Mouse (Mus musculus): ENCODE measurements around the gene Srp54c. TPM values are rescaled to one million over a fixed set of nuclear protein-coding genes. Genes with fewer than 3 reads are reported as not detected.

The Srp54c gene
- polyA plus RNA-seq, 1 experiment = 15.9 TPM

DNA sequence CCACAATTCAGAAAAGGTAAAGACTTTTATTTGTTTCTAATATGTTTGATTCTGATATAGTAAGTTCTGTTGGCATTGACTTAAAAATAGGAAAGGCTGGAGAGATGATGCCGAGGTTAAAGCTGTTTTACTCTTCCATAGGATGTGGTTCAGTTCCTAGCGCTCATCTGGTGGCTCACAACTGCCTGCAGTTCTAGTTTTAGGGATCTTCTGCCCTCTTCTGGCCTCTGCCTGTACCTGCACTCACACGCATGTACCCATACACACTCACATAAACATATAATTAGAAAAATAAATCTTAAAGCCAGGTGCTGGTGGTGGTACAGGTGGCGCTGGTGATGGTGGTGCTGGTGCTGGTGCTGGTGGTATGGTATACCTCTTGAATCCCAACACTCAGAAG, 76.4 kb downstream of the Srp54c start:
- 92% methylated on average over 4 of the region's 4 CpGs for WGBS
- no peak for TF ChIP-seq CTCF (IDR thresholded peaks at IDR 0.05; ENCODE audit: control insufficient read depth, insufficient read depth, low read length)
- TF ChIP-seq POLR2A (IDR thresholded peaks at IDR 0.05; ENCODE audit: borderline replicate concordance, control insufficient read depth, low read depth, low read length) = no peak
- Histone ChIP-seq H3K4me1 (ENCODE audit: control insufficient read depth, insufficient read depth, low read length) (no peaks in the 10 kb centered on the region; the same call in 1 of the 2 replicates), H3K27ac (ENCODE audit: control insufficient read depth, insufficient read depth, low read depth, low read length, poor library complexity) (no peak overlapping the region), H3K4me3 (replicated peaks; ENCODE audit: control insufficient read depth, low read depth, low read length) (no peak overlapping the region)

- Histone ChIP-seq H3K4me3 (replicated peaks; ENCODE audit: control insufficient read depth, low read depth, low read length) (no peak overlapping the region), H3K4me1 (ENCODE audit: control insufficient read depth, insufficient read depth, low read length) (no peaks in the 10 kb centered on the region; the same call in 1 of the 2 replicates), H3K27ac (ENCODE audit: control insufficient read depth, insufficient read depth, low read depth, low read length, poor library complexity) (no peak overlapping the region)
- 87% methylated on average over 6 of the region's 6 CpGs for WGBS
- TF ChIP-seq POLR2A (IDR thresholded peaks at IDR 0.05; ENCODE audit: borderline replicate concordance, control insufficient read depth, low read depth, low read length) = no peak
- no peak for TF ChIP-seq CTCF (IDR thresholded peaks at IDR 0.05; ENCODE audit: control insufficient read depth, insufficient read depth, low read length)
Measured at GRCm38 (mm10) chr12:55307566-55307965, 77.6 kb downstream of the Srp54c start.

- Histone ChIP-seq H3K4me1 (ENCODE audit: control insufficient read depth, insufficient read depth, low read length) (no peaks in the 10 kb centered on the region; the same call in 1 of the 2 replicates), H3K27ac (ENCODE audit: control insufficient read depth, insufficient read depth, low read depth, low read length, poor library complexity) (no peak overlapping the region), H3K4me3 (replicated peaks; ENCODE audit: control insufficient read depth, low read depth, low read length) (no peak overlapping the region)
- WGBS = 95% methylated on average over 9 of the region's 9 CpGs
- TF ChIP-seq CTCF (IDR thresholded peaks at IDR 0.05; ENCODE audit: control insufficient read depth, insufficient read depth, low read length) = no peak
- TF ChIP-seq POLR2A (IDR thresholded peaks at IDR 0.05; ENCODE audit: borderline replicate concordance, control insufficient read depth, low read depth, low read length) = no peak
Measured at GRCm38 (mm10) chr12:55308731-55309130, 78.8 kb downstream of the Srp54c start.

GRCm38 (mm10) chr12:55309501-55309900, 79.5 kb downstream of the Srp54c start:
- WGBS = 88% methylated on average over 8 of the region's 8 CpGs
- TF ChIP-seq CTCF (IDR thresholded peaks at IDR 0.05; ENCODE audit: control insufficient read depth, insufficient read depth, low read length) (no peak), POLR2A (IDR thresholded peaks at IDR 0.05; ENCODE audit: borderline replicate concordance, control insufficient read depth, low read depth, low read length) (no peak)
- Histone ChIP-seq H3K27ac (ENCODE audit: control insufficient read depth, insufficient read depth, low read depth, low read length, poor library complexity) (no peak overlapping the region), H3K4me3 (replicated peaks; ENCODE audit: control insufficient read depth, low read depth, low read length) (no peak overlapping the region), H3K4me1 (ENCODE audit: control insufficient read depth, insufficient read depth, low read length) (no peaks in the 10 kb centered on the region; the same call in 1 of the 2 replicates)

DNA sequence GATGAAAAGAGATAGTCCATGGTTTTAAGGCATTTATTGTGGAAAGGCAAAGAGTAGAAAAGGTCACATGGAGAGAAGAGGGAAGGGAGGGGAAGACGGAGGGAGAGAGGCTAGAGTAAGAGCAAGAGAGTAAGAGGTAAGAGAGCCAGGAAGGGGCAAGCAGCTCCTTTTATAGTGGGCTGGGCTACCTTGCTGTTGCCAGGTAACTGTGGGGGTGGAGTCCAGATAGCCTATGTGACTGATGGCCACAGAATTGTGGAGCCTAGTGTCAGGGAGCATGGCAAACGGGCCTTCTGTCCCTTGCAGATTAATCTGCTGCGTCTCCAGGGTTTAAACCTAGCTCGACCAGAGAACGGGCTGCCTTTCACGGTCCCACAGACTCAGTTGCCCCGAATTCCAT, 81.9 kb downstream of the Srp54c start:
- no peak overlapping the region for H3K27ac ChIP-seq (ENCODE audit: control insufficient read depth, insufficient read depth, low read depth, low read length, poor library complexity)
- no peaks in the 10 kb centered on the region; the same call in 1 of the 2 replicates for H3K4me1 ChIP-seq (ENCODE audit: control insufficient read depth, insufficient read depth, low read length)
- WGBS = 86% methylated on average over 7 of the region's 7 CpGs
- no peak for TF ChIP-seq POLR2A (IDR thresholded peaks at IDR 0.05; ENCODE audit: borderline replicate concordance, control insufficient read depth, low read depth, low read length)
- no peak for TF ChIP-seq CTCF (IDR thresholded peaks at IDR 0.05; ENCODE audit: control insufficient read depth, insufficient read depth, low read length)
- H3K4me3 ChIP-seq (replicated peaks; ENCODE audit: control insufficient read depth, low read depth, low read length) = no peak overlapping the region

Other genes starting within 250 kb of the Srp54c start
- not detected in 2 replicates for gene Gm20403, start 243.6 kb upstream of the Srp54c start, polyA plus RNA-seq (2011; ENCODE audit: insufficient read depth, insufficient read length, low replicate concordance, missing spikeins)
- 34.0 and 40.3 TPM in 2 replicates for gene Baz1a, start 215.8 kb upstream of the Srp54c start, polyA plus RNA-seq (2011; ENCODE audit: insufficient read depth, insufficient read length, low replicate concordance, missing spikeins)
- gene 2700097O09Rik, start 150.1 kb upstream of the Srp54c start, polyA plus RNA-seq (2011; ENCODE audit: insufficient read depth, insufficient read length, low replicate concordance, missing spikeins) = 16.7 and 23.2 TPM in 2 replicates
- 22.5 and 28.9 TPM in 2 replicates for gene Srp54a, start 149.9 kb upstream of the Srp54c start, polyA plus RNA-seq (2011; ENCODE audit: insufficient read depth, insufficient read length, low replicate concordance, missing spikeins)
- gene Fam177a, start 105.7 kb upstream of the Srp54c start, polyA plus RNA-seq (2011; ENCODE audit: insufficient read depth, insufficient read length, low replicate concordance, missing spikeins) = 8.0 and 12.0 TPM in 2 replicates
- 3.1 and 4.9 TPM in 2 replicates for gene Srp54b, start 75.1 kb upstream of the Srp54c start, polyA plus RNA-seq (2011; ENCODE audit: insufficient read depth, insufficient read length, low replicate concordance, missing spikeins)
- not detected in 2 replicates for gene 1700047I17Rik2, start 30.6 kb upstream of the Srp54c start, polyA plus RNA-seq (2011; ENCODE audit: insufficient read depth, insufficient read length, low replicate concordance, missing spikeins)
- gene 1110008L16Rik, start 69.4 kb downstream of the Srp54c start, polyA plus RNA-seq (2011; ENCODE audit: insufficient read depth, insufficient read length, low replicate concordance, missing spikeins) = 5.7 and 7.9 TPM in 2 replicates
- 9.0 and 11.2 TPM in 2 replicates for gene Ppp2r3c, start 72.8 kb downstream of the Srp54c start, polyA plus RNA-seq (2011; ENCODE audit: insufficient read depth, insufficient read length, low replicate concordance, missing spikeins)
- 71.0 and 119 TPM in 2 replicates for gene Psma6, start 154.1 kb downstream of the Srp54c start, polyA plus RNA-seq (2011; ENCODE audit: insufficient read depth, insufficient read length, low replicate concordance, missing spikeins)